Mouse (Mus musculus) liver, adult 2 months (tissue): ENCODE results near the gene Tfpi.

ENCODE experiments used
- CTCF ChIP-seq: fragments of 200-500 bp; IDR thresholded peaks from 2 replicates; pipeline ENCODE4 v1.5.1; 2011; ENCODE audit warnings: low read depth, low read length, control low read depth
- POLR2A ChIP-seq: fragments of 200-500 bp; IDR thresholded peaks from 2 replicates; pipeline ENCODE4 v1.6.1; 2011; ENCODE audit warnings: low read length, control low read depth; ENCODE audit not compliant: insufficient read depth; ENCODE audit errors: extremely low read depth

DNA sequence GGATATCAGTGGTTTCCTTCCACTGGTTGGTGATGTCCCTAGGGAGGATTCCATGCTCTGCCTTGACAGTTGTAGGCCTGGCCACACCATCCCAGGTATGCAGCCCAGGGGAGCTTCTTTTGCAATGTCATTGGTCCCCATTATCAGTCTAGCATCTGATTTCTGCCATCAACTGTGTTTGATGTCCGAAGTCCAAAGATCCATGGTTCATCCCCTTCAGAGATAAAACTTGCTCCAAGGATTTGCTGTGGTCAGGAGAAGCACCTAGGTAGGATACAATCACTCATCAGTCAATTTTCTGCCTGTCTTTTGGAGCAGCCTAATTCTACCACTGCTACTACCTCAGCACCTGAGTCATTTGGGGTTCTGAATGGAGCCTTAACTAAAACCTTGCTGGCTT is 15.1 kb upstream of the Tfpi start:
- TF ChIP-seq CTCF: no peak
- TF ChIP-seq POLR2A: no peak
